Mouse (Mus musculus) G1E (cell line): ENCODE results near the gene Pkdcc. TPM values are rescaled to one million over a fixed set of nuclear protein-coding genes. Genes with fewer than 3 reads are reported as not detected.

ENCODE experiments used
- ATAC-seq: 2 replicates; pipeline ENCODE4 v1.8.0; 2016; ENCODE audit warnings: mild to moderate bottlenecking; ENCODE audit not compliant: insufficient number of reproducible peaks, poor library complexity, low FRiP score, severe bottlenecking; ENCODE audit errors: extremely low read depth
- DNase-seq: peaks from one replicate; pipeline ENCODE4 v3.0.0; 2012; ENCODE audit warnings: low spot score
- H3K27me3 ChIP-seq: 2 replicates; pipeline ENCODE4 v1.6.1; 2012; ENCODE audit warnings: mild to moderate bottlenecking, low read length, inconsistent platforms; ENCODE audit not compliant: insufficient read depth
- H3K36me3 ChIP-seq: replicated peaks from 2 replicates; pipeline ENCODE3; 2012; ENCODE audit warnings: mild to moderate bottlenecking, inconsistent platforms
- H3K4me1 ChIP-seq: 2 replicates; pipeline ENCODE4 v1.6.1; 2012; ENCODE audit warnings: low read depth, low read length, inconsistent platforms, mixed read lengths; ENCODE audit not compliant: insufficient read depth
- H3K4me3 ChIP-seq: 2 replicates; pipeline ENCODE4 v1.5.1; 2012; ENCODE audit warnings: low read depth, mild to moderate bottlenecking, inconsistent platforms, low read length, moderate library complexity, mixed read lengths
- H3K9me3 ChIP-seq: replicated peaks from 2 replicates; pipeline ENCODE4 v1.6.1; 2012; ENCODE audit warnings: inconsistent platforms
- CTCF ChIP-seq: IDR thresholded peaks from 2 replicates; pipeline ENCODE4 v1.5.1; 2012; ENCODE audit warnings: low read depth, low read length, inconsistent platforms, mixed read lengths
- GATA1 ChIP-seq: IDR thresholded peaks from 2 replicates; pipeline ENCODE4 v1.6.1; 2012; ENCODE audit warnings: borderline replicate concordance, low read length, inconsistent platforms, mixed read lengths
- GATA2 ChIP-seq: IDR thresholded peaks from 2 replicates; pipeline ENCODE4 v1.6.1; 2012; ENCODE audit warnings: low read depth, low read length, inconsistent platforms, borderline replicate concordance
- POLR2AphosphoS5 ChIP-seq: IDR thresholded peaks from 2 replicates; pipeline ENCODE4 v1.6.1; 2012; ENCODE audit warnings: low read depth, low read length, inconsistent platforms; ENCODE audit not compliant: insufficient replicate concordance
- TAL1 ChIP-seq: conservative IDR thresholded peaks from 2 replicates; pipeline ENCODE4 v1.6.1; 2012; ENCODE audit warnings: low read depth, low read length, inconsistent platforms, mixed read lengths
- polyA plus RNA-seq: library from polyadenylated mRNA; stranded (reverse); fragments of >175 nt; gene quantifications from 2 replicates; pipeline ENCODE4 v1.2.3, GENCODE M21; 2012
- total RNA-seq, 2 experiments: library from RNA; stranded (forward) in 1 of 2; stranded (reverse) in 1 of 2; fragments of 200-1000 nt in 1 of 2; fragments of >200 nt in 1 of 2; fragmentation: Nextera tagmentation in 1 of 2; gene quantifications; 2 replicates each; pipeline ENCODE4 v1.2.3; 2014 to 2017

Pkdcc gene
- total and polyA plus RNA-seq, 3 experiments, result not detected

DNA sequence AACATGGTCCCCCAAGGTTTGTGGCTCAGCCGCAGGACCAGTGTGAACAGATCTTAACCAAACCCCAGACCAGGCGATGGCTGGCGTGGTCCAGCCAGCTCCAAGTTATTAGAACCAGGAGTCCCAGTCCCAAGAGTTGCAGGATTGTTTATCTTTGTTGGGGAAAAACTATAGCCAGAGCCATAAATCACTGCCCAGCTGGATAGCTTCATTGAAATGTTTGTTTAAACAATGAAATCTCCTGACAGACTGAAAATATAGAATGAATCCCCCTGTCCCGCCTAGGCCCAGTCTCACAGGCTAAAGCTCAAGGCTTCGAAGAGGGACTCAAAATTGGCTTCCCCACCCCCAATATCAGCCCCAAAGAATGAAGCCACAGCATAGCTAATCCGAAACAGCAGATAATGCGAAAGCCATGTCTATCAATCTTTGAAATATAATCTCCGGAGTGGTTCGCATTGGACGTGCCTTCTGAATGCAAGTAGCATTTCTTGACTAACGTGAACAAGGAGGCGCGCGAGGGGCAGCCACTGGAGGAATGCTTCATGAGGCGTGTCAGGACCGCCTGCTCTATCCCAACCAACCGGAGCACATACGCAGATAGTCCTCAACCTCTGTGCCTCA lies 35.9 kb downstream of the Pkdcc start:
- Histone ChIP-seq H3K9me3 (no peaks in the 10 kb centered on the region), H3K4me3 (no peak overlapping the region), H3K4me1 (peaks cover 8% of the 10 kb centered on the region; the same call in 1 of the 2 replicates), H3K36me3 (no peaks in the 10 kb centered on the region), H3K27me3 (no peaks in the 10 kb centered on the region)
- TF ChIP-seq POLR2AphosphoS5 (no peak), CTCF (no peak), GATA1 (no peak), GATA2 (no peak), TAL1 (no peak)
- no peak for ATAC-seq
- DNase-seq, result no peak

DNA sequence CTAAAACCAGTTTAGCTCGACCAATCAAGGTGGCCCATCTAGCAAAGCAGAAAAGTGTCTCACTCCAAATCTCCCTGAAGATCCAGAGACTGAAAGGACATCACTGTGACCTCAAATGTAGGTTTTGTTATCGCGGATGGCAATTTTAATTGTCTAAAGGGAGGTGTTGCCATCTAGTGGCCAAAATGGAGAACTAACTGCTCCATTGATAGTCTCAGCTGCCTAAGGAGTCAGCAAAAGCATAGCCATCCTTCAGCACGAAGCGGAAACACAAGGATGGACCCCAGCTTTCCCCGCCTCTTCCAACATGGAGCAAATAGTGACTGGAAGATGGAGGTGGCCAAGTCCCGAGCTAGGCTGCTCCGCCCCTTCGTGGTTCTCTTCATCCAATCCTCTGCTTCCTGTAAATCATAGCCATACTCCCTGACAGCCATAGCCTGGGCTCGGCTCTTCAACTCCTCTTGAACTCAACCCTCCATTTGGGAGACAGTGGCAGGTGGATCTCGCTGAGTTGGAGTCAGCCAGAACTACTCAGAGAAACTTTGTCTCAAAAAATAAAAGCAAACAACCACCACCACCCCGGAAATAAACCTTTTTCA lies 38.1 kb downstream of the Pkdcc start:
- TF ChIP-seq GATA1, result no peak
- TF ChIP-seq CTCF, result peak; percentile 51; the same call in 1 of the 2 replicates
- TF ChIP-seq GATA2, result no peak
- peaks cover 8% of the 10 kb centered on the region; the same call in 1 of the 2 replicates for H3K4me1 ChIP-seq
- no peaks in the 10 kb centered on the region for H3K36me3 ChIP-seq
- DNase-seq (peak; percentile 6), ATAC-seq (peak; percentile 54; the same call in 1 of the 2 replicates)
- no peak overlapping the region for H3K4me3 ChIP-seq
- H3K27me3 ChIP-seq, result no peaks in the 10 kb centered on the region
- H3K9me3 ChIP-seq, result no peaks in the 10 kb centered on the region

- no peak for TF ChIP-seq CTCF
- TF ChIP-seq POLR2AphosphoS5, result no peak
- TF ChIP-seq TAL1, result no peak
- TF ChIP-seq GATA2, result no peak
- no peak for TF ChIP-seq GATA1
- DNase-seq (no peak), ATAC-seq (peak; percentile 28; the same call in 1 of the 2 replicates)
- no peaks in the 10 kb centered on the region for H3K4me1 ChIP-seq
- no peaks in the 10 kb centered on the region for H3K36me3 ChIP-seq
- 0 out of 2 replicates have a peak, but pooled peaks cover 2% of the 10 kb centered on the region for H3K27me3 ChIP-seq
- H3K9me3 ChIP-seq, result no peaks in the 10 kb centered on the region
- no peak overlapping the region for H3K4me3 ChIP-seq
Measured at GRCm38 (mm10) chr17:83267202-83268128, 52.4 kb downstream of the Pkdcc start.

DNA sequence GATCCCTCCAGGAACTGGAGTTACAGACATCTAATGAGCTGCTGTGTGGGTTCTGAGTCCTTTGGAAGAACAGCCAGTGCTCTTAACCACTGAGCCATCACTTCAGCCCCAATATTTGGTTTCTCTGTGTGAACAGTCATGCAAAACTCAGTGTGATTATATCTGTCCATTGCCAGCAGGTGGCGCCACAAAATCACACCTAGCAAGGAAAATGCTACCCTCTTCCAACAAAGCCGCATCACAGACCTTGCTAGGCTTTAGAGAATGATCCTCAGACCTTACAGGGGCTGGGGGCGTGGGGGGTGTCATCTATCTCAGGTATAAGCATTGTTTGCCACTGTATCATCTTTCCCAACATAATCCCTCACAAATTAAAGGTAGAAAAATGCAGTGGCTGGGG lies 56.4 kb downstream of the Pkdcc start:
- DNase-seq (peak; percentile 14), ATAC-seq (peak; percentile 54; the same call in 1 of the 2 replicates)
- Histone ChIP-seq H3K9me3 (no peaks in the 10 kb centered on the region), H3K4me1 (no peaks in the 10 kb centered on the region), H3K27me3 (peaks cover 4% of the 10 kb centered on the region; the same call in 1 of the 2 replicates), H3K4me3 (no peak overlapping the region), H3K36me3 (no peaks in the 10 kb centered on the region)
- TF ChIP-seq CTCF, result 0 out of 2 replicates have a peak, but pooled peaks have one; percentile 16
- no peak for TF ChIP-seq TAL1

DNA sequence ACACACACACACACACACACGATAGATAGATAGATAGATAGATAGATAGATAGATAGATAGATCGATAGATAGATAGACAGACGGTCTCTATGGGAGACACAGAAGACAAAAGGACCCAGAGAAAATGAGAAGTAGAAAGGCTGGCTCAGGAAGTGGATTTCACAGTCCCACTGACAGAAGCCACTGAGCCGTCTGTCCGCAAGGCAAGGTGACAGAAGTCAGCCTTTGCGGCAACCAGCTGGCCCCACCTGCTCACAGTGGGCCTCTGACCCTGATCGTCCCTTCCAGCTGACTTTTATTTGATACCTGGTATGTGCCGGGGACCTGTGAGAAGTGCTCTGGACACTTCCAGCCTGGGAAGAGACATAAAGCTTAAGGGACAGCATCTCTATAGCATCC lies 57.5 kb downstream of the Pkdcc start:
- ATAC-seq (no peak), DNase-seq (no peak)
- Histone ChIP-seq H3K4me1 (no peaks in the 10 kb centered on the region), H3K4me3 (no peak overlapping the region), H3K9me3 (no peaks in the 10 kb centered on the region), H3K27me3 (peaks cover 4% of the 10 kb centered on the region; the same call in 1 of the 2 replicates), H3K36me3 (no peaks in the 10 kb centered on the region)
- TF ChIP-seq POLR2AphosphoS5 (no peak), CTCF (no peak), GATA2 (no peak), GATA1 (no peak), TAL1 (no peak)

GRCm38 (mm10) chr17:83273636-83274035 lies 58.5 kb downstream of the Pkdcc start:
- no peak for ATAC-seq
- Histone ChIP-seq H3K27me3 (peaks cover 5% of the 10 kb centered on the region; the same call in 1 of the 2 replicates), H3K4me1 (no peaks in the 10 kb centered on the region), H3K4me3 (no peak overlapping the region), H3K36me3 (no peaks in the 10 kb centered on the region), H3K9me3 (no peaks in the 10 kb centered on the region)
- DNase-seq, result no peak
- no peak for TF ChIP-seq CTCF
